Mouse (Mus musculus) heart, embryonic 14.5 days (tissue): ENCODE data around the gene Apol9a. TPM values are rescaled to one million over a fixed set of nuclear protein-coding genes. Genes with fewer than 3 reads are reported as not detected.

Experiments used
- ATAC-seq: fragments of 200-750 bp; cut with Nextera tagmentation; 2 replicates; pipeline ENCODE4 v1.8.0; 2017; ENCODE audit warnings: low read depth, moderate TSS enrichment; ENCODE audit not compliant: insufficient number of reproducible peaks, insufficient read depth, low FRiP score
- H3K27ac ChIP-seq, 2 experiments: fragments of 200-500 bp in 1 of 2; fragments of 300-500 bp in 1 of 2; sonication (generic) in 1 of 2; replicated peaks in 1 of 2; 2 replicates each; pipeline ENCODE4 v1.5.1; 2012 to 2014; ENCODE audit warnings: low read depth in 2 of 2, low read length in 2 of 2, control low read depth in 1 of 2, mild to moderate bottlenecking in 1 of 2, mixed read lengths in 1 of 2; ENCODE audit not compliant: control insufficient read depth in 1 of 2, insufficient read depth in 1 of 2
- H3K27me3 ChIP-seq: fragments of 300-500 bp; sonication (generic); 2 replicates; pipeline ENCODE4 v1.6.1; 2014; ENCODE audit warnings: mild to moderate bottlenecking, low read length, control low read depth; ENCODE audit not compliant: control insufficient read depth, insufficient read depth
- H3K36me3 ChIP-seq: fragments of 300-500 bp; sonication (generic); 2 replicates; pipeline ENCODE4 v1.6.1; 2014; ENCODE audit warnings: mild to moderate bottlenecking, control low read depth, low read length, mixed read lengths; ENCODE audit not compliant: control insufficient read depth, insufficient read depth
- H3K4me1 ChIP-seq, 2 experiments: fragments of 200-500 bp in 1 of 2; fragments of 300-500 bp in 1 of 2; sonication (generic) in 1 of 2; 2 replicates each; pipeline ENCODE4 v1.6.1; 2012 to 2014; ENCODE audit warnings: low read length in 2 of 2, control low read depth in 1 of 2, mixed read lengths in 1 of 2; ENCODE audit not compliant: control insufficient read depth in 2 of 2, insufficient read depth in 2 of 2
- H3K4me2 ChIP-seq: fragments of 300-500 bp; sonication (generic); 2 replicates; pipeline ENCODE4 v1.6.1; 2014; ENCODE audit warnings: mild to moderate bottlenecking, low read length
- H3K4me3 ChIP-seq, 2 experiments: fragments of 200-500 bp in 1 of 2; fragments of 300-500 bp in 1 of 2; sonication (generic) in 1 of 2; 2 replicates each; pipeline ENCODE4 v1.5.1; 2012 to 2014; ENCODE audit warnings: low read length in 2 of 2, mild to moderate bottlenecking in 2 of 2, control low read depth in 1 of 2, low read depth in 1 of 2, moderate library complexity in 1 of 2; ENCODE audit not compliant: control insufficient read depth in 1 of 2, insufficient read depth in 1 of 2
- H3K9ac ChIP-seq: fragments of 300-500 bp; sonication (generic); 2 replicates; pipeline ENCODE4 v1.6.1; 2014; ENCODE audit warnings: mild to moderate bottlenecking, low read length
- H3K9me3 ChIP-seq: fragments of 300-500 bp; sonication (generic); 2 replicates; pipeline ENCODE4 v1.6.1; 2016; ENCODE audit warnings: low read length, control low read depth; ENCODE audit not compliant: control insufficient read depth
- WGBS: fragments of 180-500 bp; shearing (Covaris S2); extraction: QIAGEN DNeasy Blood & Tissue Kit; methylation state at CpG from one replicate; pipeline ENCODE4 v1.1.7; 2014; 5-methylcytosine and 5-hydroxymethylcytosine counted together
- polyA plus RNA-seq: library from polyadenylated mRNA; unstranded; fragments of >200 nt; fragmentation: Nextera tagmentation; extraction: Ambion mirVana; gene quantifications from 2 replicates; pipeline ENCODE4 v1.2.1, GENCODE M21; 2014

Gene Apol9a
- polyA plus RNA-seq, 1 experiment from 2014 or later = 0.82 TPM

GRCm38 (mm10) chr15:77365700-77366570 lies 45.0 kb downstream of the Apol9a start:
- H3K9ac ChIP-seq = peak overlapping the region; percentile 73; the same call in 1 of the 2 replicates
- 47% methylated on average over 9 of the region's 9 CpGs for WGBS
- ATAC-seq = no peak
- peaks cover 14 to 25% of the 10 kb centered on the region in 2 experiments for H3K4me1 ChIP-seq
- no peaks in the 10 kb centered on the region for H3K36me3 ChIP-seq
- no peak overlapping the region for H3K4me3 ChIP-seq
- peak overlapping the region; percentile 76 for H3K4me2 ChIP-seq
- H3K27me3 ChIP-seq = no peaks in the 10 kb centered on the region
- peak overlapping the region; percentile 25 to 88 for H3K27ac ChIP-seq
- H3K9me3 ChIP-seq = no peaks in the 10 kb centered on the region

DNA sequence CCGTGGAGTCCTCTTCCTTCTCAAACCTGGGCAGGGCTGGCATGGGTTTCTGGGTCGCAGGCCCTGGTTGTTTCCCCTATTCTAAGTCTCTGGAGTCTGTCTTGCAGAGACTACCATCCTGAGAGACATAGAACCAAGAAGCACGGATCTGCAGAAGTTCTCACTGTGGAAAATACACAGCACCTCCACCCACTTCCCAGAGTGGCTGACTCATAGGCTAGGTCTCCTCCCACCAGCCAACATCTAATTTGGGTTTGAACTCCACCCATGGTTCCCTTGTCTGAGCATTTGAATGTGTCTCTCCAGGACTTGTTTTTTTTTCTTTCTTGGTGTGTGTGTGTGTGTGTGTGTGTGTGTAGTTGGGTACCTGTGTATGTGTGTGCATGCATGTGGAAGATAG lies 46.9 kb downstream of the Apol9a start:
- no peak overlapping the region for H3K4me3 ChIP-seq
- H3K4me2 ChIP-seq = no peak overlapping the region
- whole genome bisulfite sequencing = 62% methylated on average over 3 of the region's 3 CpGs
- no peak overlapping the region for H3K27ac ChIP-seq
- no peak for ATAC-seq
- no peak overlapping the region for H3K9ac ChIP-seq
- peaks cover 18 to 31% of the 10 kb centered on the region in 2 experiments for H3K4me1 ChIP-seq
- no peaks in the 10 kb centered on the region for H3K36me3 ChIP-seq
- no peaks in the 10 kb centered on the region for H3K9me3 ChIP-seq
- H3K27me3 ChIP-seq = no peaks in the 10 kb centered on the region

DNA sequence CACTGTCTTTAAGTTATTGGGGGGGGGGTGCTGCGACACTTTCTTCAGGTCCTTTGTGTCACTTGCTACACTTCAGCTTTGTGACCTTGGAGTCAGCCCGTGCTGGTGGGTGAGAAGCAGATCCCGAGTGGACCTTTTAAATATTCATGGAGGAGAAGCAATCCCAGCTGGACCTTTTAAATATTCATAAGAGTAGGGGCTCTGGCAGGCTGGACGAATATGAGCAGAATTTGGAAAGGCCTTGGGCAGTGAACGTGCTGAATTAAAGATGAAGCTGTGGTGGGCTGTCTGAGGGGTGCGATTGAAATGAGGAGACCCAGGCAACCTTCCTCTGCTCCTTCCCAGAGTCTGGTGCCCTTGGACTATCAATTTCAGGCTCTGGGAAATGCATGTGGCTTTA lies 47.4 kb downstream of the Apol9a start:
- Histone ChIP-seq H3K27ac (no peak overlapping the region), H3K27me3 (no peaks in the 10 kb centered on the region), H3K36me3 (no peaks in the 10 kb centered on the region), H3K9ac (no peak overlapping the region), H3K4me1 (peaks cover 21 to 34% of the 10 kb centered on the region in 2 experiments), H3K4me2 (no peak overlapping the region), H3K4me3 (no peak overlapping the region), H3K9me3 (no peaks in the 10 kb centered on the region)
- ATAC-seq = no peak
- WGBS = 52% methylated on average over 6 of the region's 6 CpGs

GRCm38 (mm10) chr15:77362952-77363351 lies 48.0 kb downstream of the Apol9a start:
- H3K4me1 ChIP-seq = peaks cover 19 to 29% of the 10 kb centered on the region in 2 experiments; a peak in 3 of 4 replicates
- no peak overlapping the region for H3K4me2 ChIP-seq
- no peak overlapping the region for H3K27ac ChIP-seq
- 30% methylated on average over 5 of the region's 5 CpGs for WGBS
- H3K27me3 ChIP-seq = no peaks in the 10 kb centered on the region
- H3K4me3 ChIP-seq = no peak overlapping the region
- no peaks in the 10 kb centered on the region for H3K36me3 ChIP-seq
- ATAC-seq = no peak
- no peaks in the 10 kb centered on the region for H3K9me3 ChIP-seq
- no peak overlapping the region for H3K9ac ChIP-seq

GRCm38 (mm10) chr15:77359905-77360304 lies 51.0 kb downstream of the Apol9a start:
- ATAC-seq = no peak

GRCm38 (mm10) chr15:77359486-77359885 lies 51.4 kb downstream of the Apol9a start:
- no peak overlapping the region for H3K4me3 ChIP-seq
- H3K27me3 ChIP-seq = no peaks in the 10 kb centered on the region
- no peaks in the 10 kb centered on the region for H3K9me3 ChIP-seq
- no peak overlapping the region for H3K27ac ChIP-seq
- ATAC-seq = no peak
- H3K4me2 ChIP-seq = no peak overlapping the region
- WGBS = 59% methylated on average over 9 of the region's 9 CpGs
- peaks cover 28 to 32% of the 10 kb centered on the region in 2 experiments for H3K4me1 ChIP-seq
- H3K9ac ChIP-seq = no peak overlapping the region
- no peaks in the 10 kb centered on the region for H3K36me3 ChIP-seq

More at GRCm38 (mm10) chr15:77359905-77360304, 51.0 kb downstream of the Apol9a start:
- H3K9ac ChIP-seq = no peak overlapping the region
- no peaks in the 10 kb centered on the region for H3K27me3 ChIP-seq
- WGBS = 92% methylated on average over 8 of the region's 8 CpGs
- H3K27ac ChIP-seq = no peak overlapping the region
- H3K4me3 ChIP-seq = no peak overlapping the region
- H3K36me3 ChIP-seq = no peaks in the 10 kb centered on the region
- no peak overlapping the region for H3K4me2 ChIP-seq
- H3K4me1 ChIP-seq = peaks cover 23 to 27% of the 10 kb centered on the region in 2 experiments
- no peaks in the 10 kb centered on the region for H3K9me3 ChIP-seq

DNA sequence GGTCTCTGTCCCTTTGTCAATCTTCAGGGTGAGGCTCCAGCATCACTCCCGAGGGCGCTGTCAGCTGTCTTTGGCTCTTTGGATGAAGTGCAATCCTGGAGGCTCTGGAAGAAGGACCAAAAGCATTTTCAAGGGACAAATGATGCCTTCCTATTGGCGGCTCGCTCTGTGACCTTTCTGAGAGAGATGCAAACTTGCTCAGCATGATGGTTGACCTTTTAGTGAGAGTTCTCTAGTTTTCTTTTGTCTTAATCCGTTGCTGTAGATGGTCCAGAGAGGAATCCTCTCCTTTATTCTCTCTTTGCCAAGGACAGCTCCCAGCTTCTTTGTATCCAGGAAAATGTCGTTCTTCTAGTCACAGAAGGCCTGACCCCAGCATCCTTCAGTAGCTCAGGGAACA lies 51.9 kb downstream of the Apol9a start:
- peak overlapping the region; percentile 65 for H3K9ac ChIP-seq
- no peak for ATAC-seq
- H3K9me3 ChIP-seq = no peaks in the 10 kb centered on the region
- H3K27me3 ChIP-seq = no peaks in the 10 kb centered on the region
- H3K36me3 ChIP-seq = no peaks in the 10 kb centered on the region
- H3K27ac ChIP-seq = no peak overlapping the region
- 33% methylated on average over 6 of the region's 6 CpGs for WGBS
- peak overlapping the region; percentile 64 for H3K4me2 ChIP-seq
- peaks cover 29 to 36% of the 10 kb centered on the region in 2 experiments for H3K4me1 ChIP-seq
- H3K4me3 ChIP-seq = peak overlapping the region; percentile 25 to 26
